Mouse (Mus musculus): ENCODE data around the gene Atg2b.

Atg2b gene

GRCm38 (mm10) chr12:105598503-105598902 lies 86.5 kb downstream of the Atg2b start:
- DNase-seq (ENCODE audit: extremely low read depth, low read depth), result peak; percentile 11

- DNase-seq (ENCODE audit: extremely low read depth, low read depth), result no peak
These were observed 87.9 kb downstream of the Atg2b start for GRCm38 (mm10) chr12:105597135-105597534.

- no peak for DNase-seq (ENCODE audit: extremely low read depth, low read depth)
These were observed 91.5 kb downstream of the Atg2b start for GRCm38 (mm10) chr12:105593471-105593870.

- DNase-seq (ENCODE audit: extremely low read depth, low read depth), result no peak
These were observed 92.7 kb downstream of the Atg2b start for GRCm38 (mm10) chr12:105592361-105592761.

- no peak for DNase-seq (ENCODE audit: extremely low read depth, low read depth)
These were observed 94.2 kb downstream of the Atg2b start for GRCm38 (mm10) chr12:105590786-105591185.

GRCm38 (mm10) chr12:105587526-105587925 lies 97.5 kb downstream of the Atg2b start:
- DNase-seq (ENCODE audit: extremely low read depth, low read depth), result no peak

GRCm38 (mm10) chr12:105584851-105585250 lies 100.2 kb downstream of the Atg2b start:
- DNase-seq (ENCODE audit: extremely low read depth, low read depth), result peak; percentile 47

GRCm38 (mm10) chr12:105583484-105583883 lies 101.5 kb downstream of the Atg2b start:
- DNase-seq (ENCODE audit: extremely low read depth, low read depth), result peak; percentile 28

GRCm38 (mm10) chr12:105582486-105582885 lies 102.5 kb downstream of the Atg2b start:
- no peak for DNase-seq (ENCODE audit: extremely low read depth, low read depth)

GRCm38 (mm10) chr12:105580490-105580889 lies 104.5 kb downstream of the Atg2b start:
- DNase-seq (ENCODE audit: extremely low read depth, low read depth), result no peak

- no peak for DNase-seq (ENCODE audit: extremely low read depth, low read depth)
These were observed 110.7 kb downstream of the Atg2b start for GRCm38 (mm10) chr12:105574356-105574755.

- no peak for DNase-seq (ENCODE audit: extremely low read depth, low read depth)
These were observed 112.4 kb downstream of the Atg2b start for GRCm38 (mm10) chr12:105572622-105573021.

GRCm38 (mm10) chr12:105571867-105572266 lies 113.1 kb downstream of the Atg2b start:
- no peak for DNase-seq (ENCODE audit: extremely low read depth, low read depth)

Data from MEL-GATA-1-ER (cell line).